Mouse (Mus musculus) neural tube, embryonic 12.5 days (tissue): ENCODE results near the gene Rabgap1l. TPM values are rescaled to one million over a fixed set of nuclear protein-coding genes. Genes with fewer than 3 reads are reported as not detected.
"Not testable (repeated sequence)": the region's sequence is repeated elsewhere in the genome, so short reads cannot be mapped to it uniquely, and the experiment has no call there.

Experiments used
- ATAC-seq: fragments of 200-750 bp; cut with Nextera tagmentation; 2 replicates; pipeline ENCODE4 v1.8.0; 2017; ENCODE audit warnings: low read depth, mild to moderate bottlenecking, moderate TSS enrichment, moderate library complexity; ENCODE audit not compliant: low FRiP score
- H3K27ac ChIP-seq: fragments of 300-500 bp; sonication (generic); 2 replicates; pipeline ENCODE4 v1.5.1; 2016
- H3K27me3 ChIP-seq: fragments of 300-500 bp; sonication (generic); replicated peaks from 2 replicates; pipeline ENCODE4 v1.6.1; 2016; ENCODE audit warnings: mild to moderate bottlenecking
- H3K36me3 ChIP-seq: fragments of 300-500 bp; sonication (generic); 2 replicates; pipeline ENCODE4 v1.6.1; 2016; ENCODE audit warnings: mild to moderate bottlenecking
- H3K4me1 ChIP-seq: fragments of 300-500 bp; sonication (generic); 2 replicates; pipeline ENCODE4 v1.6.1; 2016
- H3K4me2 ChIP-seq: fragments of 300-500 bp; sonication (generic); replicated peaks from 2 replicates; pipeline ENCODE4 v1.6.1; 2016; ENCODE audit warnings: mild to moderate bottlenecking
- H3K4me3 ChIP-seq: fragments of 300-500 bp; sonication (generic); 2 replicates; pipeline ENCODE4 v1.5.1; 2016
- H3K9ac ChIP-seq: fragments of 300-500 bp; sonication (generic); 2 replicates; pipeline ENCODE4 v1.6.1; 2016; ENCODE audit warnings: mild to moderate bottlenecking
- H3K9me3 ChIP-seq: fragments of 300-500 bp; sonication (generic); 2 replicates; pipeline ENCODE4 v1.6.1; 2016; ENCODE audit warnings: mild to moderate bottlenecking
- WGBS: fragments of 180-500 bp; shearing (Covaris S2); methylation state at CpG from one replicate; pipeline ENCODE4 v1.1.7; 2016; 5-methylcytosine and 5-hydroxymethylcytosine counted together
- polyA plus RNA-seq: library from polyadenylated mRNA; unstranded; fragments of >200 nt; fragmentation: Nextera tagmentation; extraction: Ambion mirVana; gene quantifications from 2 replicates; pipeline ENCODE4 v1.2.1, GENCODE M21; 2016

The Rabgap1l gene
- polyA plus RNA-seq, 1 experiment from 2014 or later: 16.2 TPM

- 77% methylated on average over 5 of the region's 5 CpGs for WGBS
- Histone ChIP-seq H3K27ac (no peak overlapping the region), H3K9ac (no peak overlapping the region), H3K4me1 (no peaks in the 10 kb centered on the region), H3K27me3 (no peaks in the 10 kb centered on the region), H3K36me3 (no peaks in the 10 kb centered on the region), H3K4me3 (no peak overlapping the region), H3K4me2 (no peak overlapping the region), H3K9me3 (no peaks in the 10 kb centered on the region)
- ATAC-seq: no peak
Observed at GRCm38 (mm10) chr1:160417196-160417854, 375.7 kb downstream of the Rabgap1l start.

DNA sequence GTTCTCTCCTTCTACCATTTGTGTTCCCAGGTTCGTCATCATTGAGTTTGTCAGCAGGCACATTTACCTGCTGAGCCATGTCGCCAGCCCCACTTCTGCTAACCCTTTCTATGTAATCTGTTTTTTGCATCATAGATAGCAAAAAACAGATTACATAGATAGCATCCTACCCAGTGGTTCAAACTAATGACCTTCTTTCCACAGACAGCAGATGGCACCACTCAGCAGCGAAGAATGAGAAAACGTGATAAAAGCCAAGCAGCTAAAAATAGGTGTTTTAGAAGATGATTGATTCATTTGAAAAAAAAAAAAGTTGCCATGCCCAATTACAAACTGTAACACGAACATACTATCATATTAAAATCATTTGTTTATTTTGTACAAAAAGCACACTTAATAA, 382.2 kb downstream of the Rabgap1l start:
- 56% methylated on average over 5 of the region's 5 CpGs for WGBS
- no peak for ATAC-seq

GRCm38 (mm10) chr1:160409689-160410088, 383.3 kb downstream of the Rabgap1l start:
- not testable (repeated sequence) for ATAC-seq

More for the DNA sequence above, 382.2 kb downstream of the Rabgap1l start:
- Histone ChIP-seq H3K27ac (no peak overlapping the region), H3K4me1 (no peaks in the 10 kb centered on the region), H3K9ac (no peak overlapping the region), H3K27me3 (no peaks in the 10 kb centered on the region), H3K9me3 (no peaks in the 10 kb centered on the region), H3K4me2 (no peak overlapping the region), H3K36me3 (no peaks in the 10 kb centered on the region), H3K4me3 (no peak overlapping the region)

GRCm38 (mm10) chr1:160409123-160409522, 383.9 kb downstream of the Rabgap1l start:
- H3K9me3 ChIP-seq: no peaks in the 10 kb centered on the region
- H3K27me3 ChIP-seq: no peaks in the 10 kb centered on the region
- H3K9ac ChIP-seq: no peak overlapping the region
- ATAC-seq: no peak
- no peak overlapping the region for H3K27ac ChIP-seq
- 83% methylated on average over 1 of the region's 1 CpGs for WGBS
- H3K4me3 ChIP-seq: no peak overlapping the region
- no peaks in the 10 kb centered on the region for H3K4me1 ChIP-seq
- no peak overlapping the region for H3K4me2 ChIP-seq
- H3K36me3 ChIP-seq: no peaks in the 10 kb centered on the region

More at GRCm38 (mm10) chr1:160409689-160410088, 383.3 kb downstream of the Rabgap1l start:
- not testable (repeated sequence) for H3K9ac ChIP-seq, H3K27ac ChIP-seq, H3K27me3 ChIP-seq, H3K4me1 ChIP-seq, H3K4me2 ChIP-seq, H3K36me3 ChIP-seq, H3K4me3 ChIP-seq, H3K9me3 ChIP-seq
- 92% methylated on average over 4 of the region's 4 CpGs for WGBS

DNA sequence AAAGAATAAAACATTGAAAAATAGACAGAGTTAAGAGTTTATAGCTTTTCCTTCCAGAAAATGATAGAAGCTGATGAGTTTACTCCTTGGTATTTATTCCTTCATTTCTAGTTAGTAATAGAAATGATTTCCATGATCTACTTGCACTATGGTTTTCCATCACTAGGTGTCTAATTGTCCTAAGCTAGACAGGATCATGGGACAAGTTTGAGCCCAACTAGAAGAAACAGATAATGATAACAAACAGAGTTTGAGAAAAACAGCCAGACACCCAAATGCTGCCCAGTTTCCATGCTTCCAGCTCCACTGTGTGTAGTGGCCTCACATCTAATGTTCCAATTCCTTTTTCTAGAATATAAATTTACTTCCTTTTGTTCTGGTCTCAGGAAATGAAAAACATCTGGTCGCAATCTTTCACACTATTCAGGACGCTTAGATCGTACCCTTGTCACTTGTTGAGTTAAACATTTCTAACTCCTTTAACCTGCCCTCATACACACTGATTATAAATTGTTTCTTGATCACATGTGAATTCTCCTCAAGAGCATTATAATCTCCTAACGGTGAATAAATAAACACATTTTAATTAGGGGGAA, 384.6 kb downstream of the Rabgap1l start:
- 82% methylated on average over 4 of the region's 4 CpGs for WGBS
- no peaks in the 10 kb centered on the region for H3K9me3 ChIP-seq
- no peak for ATAC-seq
- H3K27ac ChIP-seq: no peak overlapping the region
- no peak overlapping the region for H3K4me2 ChIP-seq
- H3K4me3 ChIP-seq: no peak overlapping the region
- H3K4me1 ChIP-seq: no peaks in the 10 kb centered on the region
- no peaks in the 10 kb centered on the region for H3K36me3 ChIP-seq
- no peaks in the 10 kb centered on the region for H3K27me3 ChIP-seq
- H3K9ac ChIP-seq: no peak overlapping the region

GRCm38 (mm10) chr1:160399428-160399827, 393.6 kb downstream of the Rabgap1l start:
- ATAC-seq: no peak
- Histone ChIP-seq H3K4me2 (no peak overlapping the region), H3K4me3 (no peak overlapping the region), H3K27ac (no peak overlapping the region), H3K27me3 (no peaks in the 10 kb centered on the region), H3K4me1 (no peaks in the 10 kb centered on the region), H3K36me3 (no peaks in the 10 kb centered on the region), H3K9ac (no peak overlapping the region), H3K9me3 (no peaks in the 10 kb centered on the region)

GRCm38 (mm10) chr1:160397037-160397436, 396.0 kb downstream of the Rabgap1l start:
- no peak for ATAC-seq
- H3K27me3 ChIP-seq: no peaks in the 10 kb centered on the region
- no peaks in the 10 kb centered on the region for H3K36me3 ChIP-seq
- H3K9ac ChIP-seq: no peak overlapping the region
- H3K4me1 ChIP-seq: no peaks in the 10 kb centered on the region
- H3K27ac ChIP-seq: no peak overlapping the region
- H3K4me2 ChIP-seq: no peak overlapping the region
- no peak overlapping the region for H3K4me3 ChIP-seq
- H3K9me3 ChIP-seq: no peaks in the 10 kb centered on the region
- 70% methylated on average over 2 of the region's 2 CpGs for WGBS

DNA sequence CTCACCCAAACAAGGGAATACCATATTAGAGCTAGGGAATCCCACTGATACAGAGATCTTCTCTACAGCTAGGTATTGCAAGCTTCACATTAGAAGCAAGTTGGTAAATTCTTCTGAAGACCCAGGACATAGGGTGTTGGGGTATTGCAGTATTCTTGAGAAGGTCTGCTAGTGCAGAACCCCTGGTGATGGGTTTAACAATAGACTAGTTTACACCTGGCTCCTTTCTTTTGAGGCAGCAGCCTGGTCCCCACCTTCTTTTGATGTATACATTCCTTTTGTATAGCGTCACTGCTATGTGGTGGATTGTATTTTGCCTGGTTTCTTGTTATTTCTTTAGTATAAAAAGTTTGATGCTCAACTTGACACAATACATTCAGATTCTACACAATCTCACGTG, 405.6 kb downstream of the Rabgap1l start:
- H3K4me1 ChIP-seq: no peaks in the 10 kb centered on the region
- no peak for ATAC-seq
- H3K27me3 ChIP-seq: no peaks in the 10 kb centered on the region
- H3K9ac ChIP-seq: no peak overlapping the region
- H3K4me3 ChIP-seq: no peak overlapping the region
- no peak overlapping the region for H3K27ac ChIP-seq
- H3K9me3 ChIP-seq: no peaks in the 10 kb centered on the region
- H3K4me2 ChIP-seq: no peak overlapping the region
- no peaks in the 10 kb centered on the region for H3K36me3 ChIP-seq
- WGBS: 70% methylated on average over 2 of the region's 2 CpGs

DNA sequence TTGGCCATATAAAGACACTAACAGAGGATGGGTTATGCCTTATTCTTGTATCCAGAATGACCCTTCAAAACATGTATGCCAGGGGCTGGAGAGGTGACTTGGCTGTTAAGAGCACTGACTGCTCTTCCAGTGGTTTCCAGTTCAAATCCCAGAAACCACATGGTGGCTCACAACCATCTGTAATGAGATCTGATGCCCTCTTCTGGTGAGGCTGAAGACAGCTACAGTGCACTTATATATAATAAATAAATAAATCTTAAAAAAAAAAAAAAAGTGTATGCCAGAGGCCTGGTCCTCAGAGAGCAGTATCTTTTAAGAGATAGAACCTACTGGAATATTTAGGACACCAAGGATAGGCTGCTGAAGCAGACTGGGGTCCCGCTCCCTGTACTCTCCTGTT, 414.6 kb downstream of the Rabgap1l start:
- no peak for ATAC-seq
- WGBS: 93% methylated on average over 1 of the region's 1 CpGs
- H3K9ac ChIP-seq: no peak overlapping the region
- H3K4me2 ChIP-seq: no peak overlapping the region
- no peak overlapping the region for H3K27ac ChIP-seq
- H3K27me3 ChIP-seq: no peaks in the 10 kb centered on the region
- H3K4me3 ChIP-seq: no peak overlapping the region
- no peaks in the 10 kb centered on the region for H3K9me3 ChIP-seq
- no peaks in the 10 kb centered on the region for H3K36me3 ChIP-seq
- H3K4me1 ChIP-seq: no peaks in the 10 kb centered on the region

GRCm38 (mm10) chr1:160377337-160378336, 415.4 kb downstream of the Rabgap1l start:
- ATAC-seq: no peak
- H3K27me3 ChIP-seq: no peaks in the 10 kb centered on the region

DNA sequence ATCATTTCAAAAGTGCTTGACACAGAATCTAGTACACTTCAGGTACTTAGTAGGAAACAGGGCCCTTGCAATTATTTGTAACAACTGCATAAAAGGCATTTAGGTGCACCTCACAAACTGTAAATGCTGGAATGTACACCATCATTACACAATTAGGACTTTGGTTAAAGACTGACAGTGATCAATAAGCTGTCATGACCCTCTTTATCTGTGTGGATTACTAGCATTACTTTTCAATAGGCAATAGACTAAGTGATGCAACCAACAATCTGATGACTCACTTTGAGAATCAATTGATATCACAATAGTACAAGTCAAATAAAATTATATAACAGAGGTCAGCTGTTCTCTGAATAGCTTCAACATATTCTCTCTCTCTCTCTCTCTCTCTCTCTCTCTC, 418.5 kb downstream of the Rabgap1l start:
- no peak overlapping the region for H3K4me2 ChIP-seq
- no peaks in the 10 kb centered on the region for H3K9me3 ChIP-seq
- H3K4me1 ChIP-seq: no peaks in the 10 kb centered on the region
- no peak for ATAC-seq
- H3K27ac ChIP-seq: no peak overlapping the region
- H3K9ac ChIP-seq: no peak overlapping the region
- H3K36me3 ChIP-seq: no peaks in the 10 kb centered on the region
- no peak overlapping the region for H3K4me3 ChIP-seq
- H3K27me3 ChIP-seq: no peaks in the 10 kb centered on the region

More at GRCm38 (mm10) chr1:160377337-160378336, 415.4 kb downstream of the Rabgap1l start:
- H3K36me3 ChIP-seq: no peaks in the 10 kb centered on the region
- WGBS: 63% methylated on average over 10 of the region's 10 CpGs
- H3K4me2 ChIP-seq: no peak overlapping the region
- H3K9me3 ChIP-seq: no peaks in the 10 kb centered on the region
- H3K4me1 ChIP-seq: no peaks in the 10 kb centered on the region
- H3K4me3 ChIP-seq: no peak overlapping the region
- H3K9ac ChIP-seq: no peak overlapping the region
- no peak overlapping the region for H3K27ac ChIP-seq

DNA sequence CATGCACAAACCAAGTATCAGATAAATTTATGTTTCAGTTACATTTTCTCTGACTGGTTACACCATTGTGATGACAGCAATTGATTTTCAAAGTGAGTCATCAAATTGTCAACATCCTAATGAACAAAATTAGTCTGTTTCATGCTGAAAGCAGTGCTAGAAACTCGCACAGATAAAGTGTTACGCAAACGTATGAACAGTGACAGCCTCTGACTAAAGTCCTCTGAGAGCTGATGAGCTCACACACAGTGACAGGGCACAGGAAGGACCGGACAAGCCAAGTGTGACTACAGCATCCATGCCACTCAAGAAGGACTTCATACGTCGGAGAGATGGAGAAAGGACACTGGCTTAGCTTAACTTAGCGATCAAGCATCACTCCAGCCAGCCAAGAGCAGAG, 419.7 kb downstream of the Rabgap1l start:
- no peak overlapping the region for H3K4me2 ChIP-seq

More for the DNA sequence above, 419.7 kb downstream of the Rabgap1l start:
- 89% methylated on average over 7 of the region's 7 CpGs for WGBS
- ATAC-seq: no peak
- Histone ChIP-seq H3K9ac (no peak overlapping the region), H3K4me1 (no peaks in the 10 kb centered on the region), H3K36me3 (no peaks in the 10 kb centered on the region), H3K27ac (no peak overlapping the region), H3K27me3 (no peaks in the 10 kb centered on the region), H3K4me3 (no peak overlapping the region), H3K9me3 (no peaks in the 10 kb centered on the region)
